In genomic region chr4:116708791-116709390, GRCm38 (mm10) we compare ENCODE assay signal across 8 mouse cellular contexts. TPM values are rescaled to one million over a fixed set of nuclear protein-coding genes. Genes with fewer than 3 reads are reported as not detected.
A peak's percentile ranks its signal among the peaks of the same experiment; 100 is the strongest.
DNase-seq lines count a peak whose midpoint lies in the region; ATAC-seq and TF ChIP-seq lines count a peak whose summit lies in the region.

No protein-coding gene starts in this region.

- peak overlapping the region; percentile 77 for H3K4me3 ChIP-seq in kidney, embryonic 16.5 days (ENCODE audit: low read length)
- H3K4me3 ChIP-seq in bone marrow macrophage, adult 2 months (ENCODE audit: insufficient read depth, low read length): peak overlapping the region; percentile 80
- H3K4me3 ChIP-seq in hindbrain, embryonic 10.5 days: peak overlapping the region; percentile 67
- peak overlapping the region; percentile 93 for H3K4me3 ChIP-seq in megakaryocyte, embryonic 14.5 days (replicated peaks)

- no peak for DNase-seq in kidney, adult 18-20 months
- no peak for DNase-seq in hindbrain, embryonic 10.5 days (ENCODE audit: low spot score)
- DNase-seq in left cerebral cortex, adult 9 months (ENCODE audit: low spot score in 2 of 2): no peak
- DNase-seq in left cerebral cortex, postnatal 4 days: no peak
- no peak for DNase-seq in layer of hippocampus, postnatal 14 days (ENCODE audit: low spot score in 2 of 2)

- intact Hi-C loops in left cerebral cortex, postnatal 4 days (cut with DNase I): no loop called here

- peaks cover 9% of the 10 kb centered on the region for H3K4me1 ChIP-seq in kidney, embryonic 16.5 days (ENCODE audit: insufficient read depth, low read length)
- peaks cover 9% of the 10 kb centered on the region for H3K4me1 ChIP-seq in bone marrow macrophage, adult 2 months (ENCODE audit: control insufficient read depth, insufficient read depth, low read length)
- H3K4me1 ChIP-seq in hindbrain, embryonic 10.5 days (replicated peaks): peaks cover 20% of the 10 kb centered on the region
- peaks cover 32% of the 10 kb centered on the region for H3K4me1 ChIP-seq in megakaryocyte, embryonic 14.5 days

- TF ChIP-seq POLR2A in bone marrow macrophage, adult 2 months (IDR thresholded peaks at IDR 0.05; ENCODE audit: borderline replicate concordance, low read depth, low read length): no peak

- ATAC-seq in kidney, embryonic 16.5 days (ENCODE audit: low FRiP score, low TSS enrichment): peak; percentile 25; the same call in 1 of the 2 replicates

- 5% methylated on average over 9 of the region's 9 CpGs for WGBS in kidney, embryonic 16.5 days
- WGBS in hindbrain, embryonic 10.5 days: 8% methylated on average over 9 of the region's 9 CpGs

- peaks cover 4% of the 10 kb centered on the region; the same call in 1 of the 2 replicates for H3K36me3 ChIP-seq in kidney, embryonic 16.5 days (ENCODE audit: insufficient read depth, low read length)
- H3K36me3 ChIP-seq in hindbrain, embryonic 10.5 days: peaks cover 21% of the 10 kb centered on the region
- H3K36me3 ChIP-seq in megakaryocyte, embryonic 14.5 days (replicated peaks; ENCODE audit: low read length): peaks cover 17% of the 10 kb centered on the region

- H3K27ac ChIP-seq in kidney, embryonic 16.5 days (ENCODE audit: low read length): peak overlapping the region; percentile 1; the same call in 1 of the 2 replicates
- H3K27ac ChIP-seq in bone marrow macrophage, adult 2 months (ENCODE audit: insufficient read depth, low read depth, low read length): no peak overlapping the region
- H3K27ac ChIP-seq in hindbrain, embryonic 10.5 days: peak overlapping the region; percentile 88

- TF ChIP-seq CTCF in bone marrow macrophage, adult 2 months (IDR thresholded peaks at IDR 0.05; ENCODE audit: low read depth, low read length): no peak

- peak overlapping the region; percentile 85 for H3K4me2 ChIP-seq in kidney, embryonic 16.5 days (replicated peaks; ENCODE audit: low read depth, low read length)

- H3K27me3 ChIP-seq in kidney, embryonic 16.5 days (ENCODE audit: insufficient read depth, low read length): no peaks in the 10 kb centered on the region
- H3K27me3 ChIP-seq in hindbrain, embryonic 10.5 days (ENCODE audit: insufficient read depth, poor library complexity, severe bottlenecking): no peaks in the 10 kb centered on the region
- H3K27me3 ChIP-seq in megakaryocyte, embryonic 14.5 days (replicated peaks): no peaks in the 10 kb centered on the region

- no peaks in the 10 kb centered on the region for H3K9me3 ChIP-seq in kidney, embryonic 16.5 days (ENCODE audit: low read length)
- no peaks in the 10 kb centered on the region for H3K9me3 ChIP-seq in hindbrain, embryonic 10.5 days
- no peaks in the 10 kb centered on the region for H3K9me3 ChIP-seq in megakaryocyte, embryonic 14.5 days

- H3K9ac ChIP-seq in kidney, embryonic 16.5 days (replicated peaks; ENCODE audit: low read length): peak overlapping the region; percentile 72

RNA-seq across cellular contexts. Expression of gene Ccdc163, which starts 0.6 kb away (rescaled TPM):
- polyA plus RNA-seq in kidney, embryonic 16.5 days (2015; fragmentation: Nextera tagmentation; extraction: Ambion mirVana): 28.8 and 40.2 TPM in 2 replicates
- 54.8 and 71.5 TPM in 2 replicates for polyA plus RNA-seq in bone marrow macrophage, adult 2 months (2012; ENCODE audit: insufficient read depth, insufficient read length, missing spikeins)
- 33.1 and 37.4 TPM in 2 replicates for polyA plus RNA-seq in hindbrain, embryonic 10.5 days (2016; fragmentation: Nextera tagmentation; extraction: Ambion mirVana)
- polyA plus RNA-seq in megakaryocyte, embryonic 14.5 days (2012; ENCODE audit: insufficient read depth, low replicate concordance): 1.9 TPM in 1 of 2 replicates, not detected in the other
- total RNA-seq in left cerebral cortex, postnatal 4 days (2021): 1 to 10 TPM; 4.5 to 5.5 TPM
- 1 to 10 TPM; 2.9 to 4.5 TPM for total RNA-seq in layer of hippocampus, postnatal 14 days (2021)

RNA-seq across cellular contexts. Expression of gene Mmachc, which starts 0.7 kb away (rescaled TPM):
- 27.0 and 30.6 TPM in 2 replicates for polyA plus RNA-seq in kidney, embryonic 16.5 days (2015; fragmentation: Nextera tagmentation; extraction: Ambion mirVana)
- polyA plus RNA-seq in bone marrow macrophage, adult 2 months (2012; ENCODE audit: insufficient read depth, insufficient read length, missing spikeins): 3.6 and 4.5 TPM in 2 replicates
- polyA plus RNA-seq in hindbrain, embryonic 10.5 days (2016; fragmentation: Nextera tagmentation; extraction: Ambion mirVana): 38.0 and 40.5 TPM in 2 replicates
- polyA plus RNA-seq in megakaryocyte, embryonic 14.5 days (2012; ENCODE audit: insufficient read depth, low replicate concordance): 0.18 TPM in 1 of 2 replicates, not detected in the other
- total RNA-seq in left cerebral cortex, postnatal 4 days (2021): 10 to 100 TPM; 14.7 to 15.7 TPM
- total RNA-seq in layer of hippocampus, postnatal 14 days (2021): 10 to 100 TPM; 16.0 to 19.0 TPM

RNA-seq across cellular contexts. Expression of gene Tesk2, which starts 11.9 kb away (rescaled TPM):
- 8.2 and 9.2 TPM in 2 replicates for polyA plus RNA-seq in kidney, embryonic 16.5 days (2015; fragmentation: Nextera tagmentation; extraction: Ambion mirVana)
- 13.2 and 15.2 TPM in 2 replicates for polyA plus RNA-seq in bone marrow macrophage, adult 2 months (2012; ENCODE audit: insufficient read depth, insufficient read length, missing spikeins)
- 7.7 and 8.1 TPM in 2 replicates for polyA plus RNA-seq in hindbrain, embryonic 10.5 days (2016; fragmentation: Nextera tagmentation; extraction: Ambion mirVana)
- polyA plus RNA-seq in megakaryocyte, embryonic 14.5 days (2012; ENCODE audit: insufficient read depth, low replicate concordance): 0.66 and 1.1 TPM in 2 replicates
- total RNA-seq in left cerebral cortex, postnatal 4 days (2021): 1 to 10 TPM; 2.0 to 2.2 TPM
- total RNA-seq in layer of hippocampus, postnatal 14 days (2021): 1 to 10 TPM; 5.2 to 5.4 TPM

RNA-seq across cellular contexts. Expression of gene Prdx1, which starts 23.5 kb away (rescaled TPM):
- polyA plus RNA-seq in kidney, embryonic 16.5 days (2015; fragmentation: Nextera tagmentation; extraction: Ambion mirVana): 1,468 and 1,536 TPM in 2 replicates
- 2,298 and 2,420 TPM in 2 replicates for polyA plus RNA-seq in bone marrow macrophage, adult 2 months (2012; ENCODE audit: insufficient read depth, insufficient read length, missing spikeins)
- 1,211 and 1,387 TPM in 2 replicates for polyA plus RNA-seq in hindbrain, embryonic 10.5 days (2016; fragmentation: Nextera tagmentation; extraction: Ambion mirVana)
- polyA plus RNA-seq in megakaryocyte, embryonic 14.5 days (2012; ENCODE audit: insufficient read depth, low replicate concordance): 13.8 TPM in 1 of 2 replicates, not detected in the other
- total RNA-seq in left cerebral cortex, postnatal 4 days (2021): 100 to 1,000 TPM; 170 to 191 TPM
- 100 to 1,000 TPM; 185 to 195 TPM for total RNA-seq in layer of hippocampus, postnatal 14 days (2021)

RNA-seq across cellular contexts. Expression of gene Akr1a1, which starts 57.4 kb away (rescaled TPM):
- polyA plus RNA-seq in kidney, embryonic 16.5 days (2015; fragmentation: Nextera tagmentation; extraction: Ambion mirVana): 869 and 947 TPM in 2 replicates
- polyA plus RNA-seq in bone marrow macrophage, adult 2 months (2012; ENCODE audit: insufficient read depth, insufficient read length, missing spikeins): 1,749 and 1,754 TPM in 2 replicates
- 559 and 600 TPM in 2 replicates for polyA plus RNA-seq in hindbrain, embryonic 10.5 days (2016; fragmentation: Nextera tagmentation; extraction: Ambion mirVana)
- polyA plus RNA-seq in megakaryocyte, embryonic 14.5 days (2012; ENCODE audit: insufficient read depth, low replicate concordance): 135 and 303 TPM in 2 replicates
- total RNA-seq in left cerebral cortex, postnatal 4 days (2021): 100 to 1,000 TPM; 651 to 668 TPM
- total RNA-seq in layer of hippocampus, postnatal 14 days (2021): 100 to 1,000 TPM; 474 to 484 TPM

Comparison
In these comparisons a context has a peak if more than half of its experiments do, and no peak if none do; other contexts are left out.
1. RNA of gene Ccdc163, which starts 0.6 kb away (polyA plus RNA-seq): 54.8 to 71.5 TPM in bone marrow macrophage, adult 2 months, 33.1 to 37.4 TPM in hindbrain, embryonic 10.5 days and 28.8 to 40.2 TPM in kidney, embryonic 16.5 days; 1.9 TPM in megakaryocyte, embryonic 14.5 days; every median in the first group is over 10 times any median in the second.
2. Peak in every context shown above with its lines, with median percentiles within 50 percentile points of each other: H3K4me3 ChIP-seq.